Mouse (Mus musculus) CD4-positive, CD25-positive, alpha-beta regulatory T cell, adult 2 months (primary cell): ENCODE data around the gene Gjb5.

Source experiments
- DNase-seq: peaks from one replicate; pipeline ENCODE4 v3.0.0-alpha.2; 2012; ENCODE audit warnings: low read depth, low spot score

Gjb5 gene

DNA sequence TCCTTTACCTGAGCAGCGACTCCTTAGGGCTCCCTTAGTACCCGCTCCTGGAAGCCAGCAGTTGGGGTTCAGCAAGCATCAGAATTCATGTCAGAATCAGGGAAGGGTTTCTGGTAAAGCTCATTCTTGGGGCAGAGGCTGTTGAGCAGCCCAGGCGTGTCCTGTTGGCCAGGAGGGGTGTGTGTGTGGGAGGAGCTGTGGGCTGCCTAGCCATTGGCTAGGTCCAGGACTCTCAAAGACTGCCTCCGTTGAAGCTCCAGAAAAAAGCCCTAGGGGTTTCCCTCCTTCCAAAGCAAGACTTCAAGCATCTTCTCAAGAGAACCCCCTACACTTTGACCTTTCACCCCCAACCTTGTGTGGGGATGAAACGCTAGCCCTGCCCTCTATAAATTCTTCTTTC is at the start of gene Gjb5:
TSS of gene Gjb5 (minus strand) at position 164 of the 400 bp plus-strand sequence.
- no peak for DNase-seq

DNA sequence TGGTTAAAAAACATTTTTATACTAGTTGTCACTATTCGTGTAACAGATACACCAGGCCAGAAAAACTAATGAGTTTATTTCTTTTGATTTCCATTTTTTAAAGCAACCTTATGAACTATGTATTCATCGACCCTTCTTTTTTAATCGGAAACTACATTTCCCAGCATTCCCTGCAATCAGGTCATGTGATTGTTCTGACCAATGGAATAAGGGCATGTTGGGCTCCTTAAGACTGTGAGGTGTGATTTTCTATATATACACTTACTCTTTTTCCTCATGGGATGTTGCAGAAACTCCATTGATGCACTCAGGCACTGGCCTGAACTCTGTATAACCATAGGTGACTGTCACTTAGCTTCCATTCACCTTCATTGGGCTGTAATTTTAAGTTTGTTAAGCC is 44.6 kb upstream of the Gjb5 start:
- DNase-seq = no peak

DNA sequence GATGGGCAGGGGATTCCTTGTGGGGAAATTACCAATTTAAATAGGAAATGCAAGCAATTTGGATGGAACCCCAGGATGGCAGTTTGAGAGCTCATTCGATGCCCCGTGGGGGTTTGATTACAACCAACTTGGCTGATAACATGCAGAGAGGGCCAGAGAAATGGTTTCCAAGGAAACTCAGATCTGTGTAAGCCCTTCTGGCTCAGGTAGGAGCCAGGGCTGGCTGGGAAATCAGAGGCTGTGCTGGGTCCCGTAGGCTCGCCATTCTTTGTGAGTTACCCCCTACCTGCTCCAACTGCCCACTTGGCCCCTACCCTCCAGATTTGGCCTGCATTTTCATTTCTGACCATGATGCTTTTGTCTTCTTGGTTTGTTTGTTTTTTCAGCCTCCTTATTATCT is 44.2 kb upstream of the Gjb5 start:
- no peak for DNase-seq

DNA sequence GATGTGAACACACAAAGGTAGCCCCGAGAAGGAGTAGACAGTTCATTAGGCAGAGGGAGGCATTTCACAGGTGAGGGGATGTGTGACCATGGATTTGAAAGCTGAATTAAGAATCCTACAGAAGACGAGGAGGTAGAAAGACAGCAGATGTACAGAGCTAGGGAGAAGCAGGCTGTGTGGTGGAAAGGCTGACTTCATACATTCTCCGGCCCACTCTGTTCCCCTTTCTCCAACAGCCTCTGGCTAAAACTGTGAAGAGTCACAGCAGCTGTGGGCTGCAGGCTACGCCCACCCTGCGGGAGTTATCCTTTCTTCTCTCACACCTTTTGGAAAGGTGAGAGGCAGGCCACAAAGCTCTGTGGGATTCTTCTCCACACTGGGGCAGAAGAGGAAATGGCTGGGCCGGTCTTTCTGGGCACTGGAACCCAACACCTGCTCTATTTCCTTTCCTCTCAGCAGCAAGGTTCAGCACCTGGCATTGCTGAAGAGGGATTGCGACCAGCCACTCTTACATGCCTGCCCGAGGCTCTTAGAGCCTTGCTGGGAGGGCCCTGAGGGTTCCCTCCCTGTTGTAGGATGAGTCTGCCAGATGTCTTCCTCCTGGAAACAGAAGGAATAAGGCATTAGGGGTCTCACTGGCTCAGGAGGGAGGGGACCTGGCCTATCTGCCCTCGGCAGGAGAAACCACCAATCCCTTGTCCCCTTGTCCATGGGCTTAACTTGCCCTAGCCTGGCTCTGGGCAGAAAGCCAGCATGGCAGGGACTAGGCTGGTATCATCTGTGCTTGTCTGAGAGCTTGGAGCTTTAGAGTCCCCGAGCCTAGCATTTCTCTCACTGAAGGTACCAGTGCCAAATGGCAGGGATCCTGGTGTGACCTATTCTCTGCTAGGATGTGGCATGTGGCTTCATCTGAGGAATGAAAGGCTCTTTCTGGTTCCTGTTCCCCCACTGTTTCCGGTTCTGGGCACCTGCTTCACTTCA is 42.5 kb upstream of the Gjb5 start:
- DNase-seq = no peak

DNA sequence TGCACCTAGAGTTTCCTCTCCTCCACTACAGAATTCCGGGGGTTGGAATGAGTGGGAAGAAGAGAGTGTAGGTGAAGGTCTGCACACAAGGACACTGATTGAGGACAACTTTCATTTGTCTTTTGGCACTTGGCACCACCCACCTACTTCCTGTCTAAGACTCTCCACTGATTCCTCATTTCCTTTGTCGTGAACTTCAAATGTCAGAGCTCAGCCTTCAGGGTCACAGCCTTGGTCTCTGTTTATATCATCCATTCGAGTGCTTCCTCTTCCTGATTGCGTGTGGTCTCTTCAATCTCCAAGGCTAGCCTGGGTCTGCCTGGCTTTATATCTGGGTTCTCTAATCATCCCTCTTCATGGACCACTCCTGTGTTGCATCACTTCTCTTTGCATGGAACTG is 37.6 kb upstream of the Gjb5 start:
- no peak for DNase-seq

DNA sequence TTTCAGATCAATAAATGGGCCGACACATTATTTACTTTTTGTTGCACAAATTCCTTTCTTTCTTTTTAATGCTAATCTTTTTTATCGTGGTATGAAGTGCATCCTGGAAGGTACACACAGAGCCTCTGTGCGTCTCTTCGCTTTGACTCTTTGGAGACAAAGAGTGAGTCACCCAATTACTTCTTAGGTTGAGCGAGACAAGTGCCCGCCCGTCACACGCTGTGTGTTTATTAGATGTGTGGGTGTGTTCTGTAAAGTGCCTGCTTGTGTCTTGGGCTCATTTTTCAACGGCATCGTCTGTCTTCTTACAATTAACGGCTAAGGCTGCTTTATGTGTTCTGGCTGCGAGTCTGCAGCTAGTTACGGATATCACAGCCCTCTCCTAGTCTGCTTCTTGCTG is 31.7 kb upstream of the Gjb5 start:
- no peak for DNase-seq

DNA sequence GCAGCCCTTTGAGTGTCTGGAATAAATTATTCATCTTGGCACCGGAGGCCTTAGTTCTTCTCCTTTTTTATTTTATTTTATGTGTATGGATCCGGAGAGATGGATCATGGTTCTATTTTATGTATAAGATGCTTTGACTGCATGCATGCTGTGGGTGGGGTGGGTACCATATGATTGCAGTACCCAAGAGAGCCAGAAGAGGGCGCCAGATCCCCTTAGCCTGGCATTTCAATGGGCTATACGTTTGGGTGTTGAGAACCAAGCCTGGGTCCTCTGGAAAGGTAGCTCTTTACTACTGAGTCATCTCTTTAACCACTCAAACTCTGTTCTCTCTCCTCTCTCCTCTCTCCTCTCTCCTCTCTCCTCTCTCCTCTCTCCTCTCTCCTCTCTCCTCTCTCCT is 19.4 kb upstream of the Gjb5 start:
- DNase-seq = peak; percentile 26

DNA sequence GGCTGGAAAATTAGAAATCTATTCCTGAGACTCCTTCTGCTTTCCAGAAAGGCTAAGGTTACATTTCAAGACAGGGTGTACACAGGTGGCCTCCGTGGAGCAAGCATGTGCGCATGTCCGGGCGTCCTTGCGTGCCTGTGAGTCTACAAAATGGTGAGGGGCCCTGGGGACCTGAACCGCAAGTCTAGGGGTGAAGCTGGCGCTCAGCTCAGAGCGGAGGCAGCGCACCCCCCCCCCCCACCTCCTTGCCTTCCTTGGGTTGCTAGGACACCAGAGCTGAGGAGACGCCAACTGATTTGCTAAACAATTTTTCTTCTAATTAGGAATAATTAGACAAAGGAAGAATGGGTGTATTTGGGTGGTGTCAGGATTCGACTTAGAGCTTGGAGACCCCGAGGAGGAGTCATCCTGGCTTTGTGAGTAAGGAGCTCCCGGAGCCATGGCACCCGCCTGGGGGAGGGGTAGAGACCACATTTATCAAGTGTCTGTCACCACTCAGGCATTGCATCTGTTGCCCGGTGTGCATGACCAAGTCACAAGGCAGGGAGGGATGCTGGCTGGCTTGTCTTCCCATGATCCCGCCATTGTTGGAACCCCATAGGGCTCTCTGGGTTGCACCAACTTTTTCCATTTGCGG is 17.7 kb upstream of the Gjb5 start:
- DNase-seq = no peak

DNA sequence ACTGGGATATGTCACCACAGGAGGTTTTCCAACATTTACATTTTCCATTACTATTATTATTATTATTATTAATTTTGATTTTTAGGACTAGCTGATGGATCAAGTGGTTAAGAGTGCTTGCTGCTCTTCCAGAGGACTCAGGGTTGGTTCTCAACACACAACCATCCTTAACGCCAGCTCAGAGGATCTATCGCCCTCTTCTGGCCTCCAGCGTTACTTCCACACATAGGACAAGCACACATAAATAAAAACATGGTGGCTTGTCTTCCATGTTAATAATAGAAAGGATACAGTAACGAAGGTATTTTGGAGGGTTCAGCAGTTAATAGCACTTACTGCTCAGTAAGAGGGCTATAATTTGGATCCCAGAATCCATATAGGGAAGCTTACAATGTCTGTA is 16.7 kb upstream of the Gjb5 start:
- no peak for DNase-seq

DNA sequence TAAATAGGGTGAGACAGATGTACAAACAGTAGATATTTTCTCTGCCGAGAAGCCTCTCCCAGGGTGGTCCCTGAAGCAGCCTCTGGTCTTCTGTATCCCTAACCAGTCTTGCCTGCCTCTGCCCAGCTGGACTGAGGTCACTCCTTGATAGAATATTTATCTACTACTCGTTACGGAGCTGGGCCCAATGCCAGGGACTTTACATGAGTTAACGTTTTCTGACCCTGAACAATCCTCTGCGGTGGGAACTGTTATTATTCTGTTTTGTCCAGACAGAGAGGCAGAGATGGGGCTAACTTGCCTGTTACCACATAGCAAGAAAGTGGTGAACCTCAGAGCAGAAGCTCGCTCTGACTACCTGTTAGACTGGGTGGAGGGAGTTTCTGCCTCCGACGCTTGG is 15.5 kb upstream of the Gjb5 start:
- DNase-seq = no peak

DNA sequence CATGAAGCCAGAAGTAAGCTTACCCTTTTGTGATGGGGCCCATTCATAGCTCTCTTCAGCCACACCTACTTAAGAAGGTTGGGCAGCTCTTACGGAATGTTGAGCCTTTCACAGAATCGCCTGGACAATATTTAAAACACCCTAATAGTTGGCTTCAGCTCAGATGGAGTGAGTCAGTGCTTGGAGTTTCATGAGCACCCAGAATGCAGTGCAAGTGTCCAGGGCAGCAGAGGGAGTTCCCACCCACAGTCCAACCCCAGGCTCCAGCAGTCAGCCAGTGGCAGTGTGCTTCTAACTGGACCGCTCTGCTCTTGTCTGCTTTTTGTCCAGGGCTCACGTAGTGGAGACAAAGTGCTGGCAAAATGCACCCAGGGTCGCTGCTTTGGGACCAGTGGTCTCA is 13.6 kb upstream of the Gjb5 start:
- DNase-seq = no peak

DNA sequence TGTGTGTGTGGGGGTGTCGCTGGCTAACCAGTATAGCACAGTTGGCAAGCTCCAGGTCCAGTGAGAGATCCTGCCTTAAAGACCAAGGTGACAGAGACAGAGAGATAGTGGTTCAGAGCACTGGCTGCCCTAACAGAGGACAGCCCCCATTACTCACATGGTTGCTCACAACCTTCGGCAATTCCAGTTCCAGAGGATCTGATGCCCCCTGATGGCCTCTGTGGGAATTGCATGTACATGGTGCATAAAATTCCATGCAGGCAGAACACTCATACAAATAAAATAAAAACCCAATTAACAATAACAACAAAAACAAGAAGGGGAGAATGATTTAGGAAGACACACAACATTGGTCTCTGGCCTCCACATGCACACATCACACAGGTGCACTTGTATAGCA is 12.5 kb upstream of the Gjb5 start:
- DNase-seq = peak; percentile 8

DNA sequence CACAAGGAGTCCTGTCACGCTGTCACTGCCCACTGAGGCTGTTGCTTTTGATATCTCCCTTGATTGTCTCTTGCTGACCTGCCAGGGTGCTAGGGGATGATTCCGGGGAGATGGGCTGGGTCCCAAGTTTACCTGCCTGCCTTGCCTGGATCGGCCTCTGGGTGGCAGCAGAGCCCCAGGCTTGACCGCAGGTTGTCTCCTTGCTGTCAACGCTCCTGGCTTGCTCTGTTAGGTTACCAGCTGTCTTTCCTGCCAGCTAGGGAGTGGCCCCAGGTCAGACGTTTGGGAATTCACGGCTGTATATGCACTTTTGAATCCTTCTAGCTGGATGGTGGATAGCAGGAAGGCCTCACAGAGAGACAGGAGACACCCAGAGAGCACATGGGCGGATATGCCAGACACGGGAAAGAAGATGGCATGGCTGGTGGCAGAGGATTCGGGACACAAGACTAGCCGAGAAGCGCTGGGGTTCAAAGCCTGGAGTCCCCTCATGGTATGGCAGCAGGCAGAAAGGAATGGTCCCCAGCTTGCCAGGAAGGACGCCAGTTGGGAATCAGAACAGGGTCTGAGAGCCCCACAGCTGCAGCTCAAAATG is 10.5 kb upstream of the Gjb5 start:
- DNase-seq = peak; percentile 45

DNA sequence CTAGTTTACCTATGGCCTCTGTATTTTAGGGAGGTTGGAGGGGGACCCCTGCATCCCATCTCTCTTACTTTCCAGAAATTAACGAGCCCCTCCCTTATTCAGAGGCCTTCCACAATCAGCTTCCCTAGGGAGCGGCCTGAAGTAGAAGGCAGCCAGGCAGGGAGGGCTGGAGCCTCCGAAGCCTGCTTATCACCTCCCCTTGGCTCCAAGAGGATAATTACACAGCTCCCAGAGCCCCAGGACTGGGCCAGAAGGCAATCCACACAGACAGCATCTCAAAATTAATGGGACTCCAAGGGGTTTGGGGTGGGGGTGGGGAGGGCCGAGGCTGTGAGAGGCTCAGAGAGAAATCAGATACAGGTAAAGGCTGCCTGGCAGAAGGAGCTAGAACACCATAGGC is 7.9 kb upstream of the Gjb5 start:
- no peak for DNase-seq

DNA sequence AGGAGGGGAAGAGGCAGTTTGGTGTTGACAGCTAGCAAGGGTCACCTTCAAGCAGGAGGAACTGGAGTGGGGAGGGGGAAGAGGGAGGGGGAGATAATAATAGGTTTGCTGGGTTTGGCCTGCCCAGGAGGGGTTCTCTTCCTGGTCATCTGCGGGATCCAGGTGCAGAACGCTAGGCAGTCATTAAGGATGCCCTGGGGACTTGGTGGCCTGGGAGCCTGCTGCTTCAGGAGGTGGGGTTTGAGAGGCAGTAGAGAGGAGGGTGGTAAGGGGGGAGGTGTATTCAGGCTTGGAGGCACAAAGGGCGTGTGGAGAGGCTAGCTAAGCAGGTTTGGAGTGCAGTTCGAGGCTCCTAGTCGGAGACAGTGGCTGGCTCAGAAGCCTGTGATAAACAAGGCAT is 7.5 kb upstream of the Gjb5 start:
- DNase-seq = no peak

DNA sequence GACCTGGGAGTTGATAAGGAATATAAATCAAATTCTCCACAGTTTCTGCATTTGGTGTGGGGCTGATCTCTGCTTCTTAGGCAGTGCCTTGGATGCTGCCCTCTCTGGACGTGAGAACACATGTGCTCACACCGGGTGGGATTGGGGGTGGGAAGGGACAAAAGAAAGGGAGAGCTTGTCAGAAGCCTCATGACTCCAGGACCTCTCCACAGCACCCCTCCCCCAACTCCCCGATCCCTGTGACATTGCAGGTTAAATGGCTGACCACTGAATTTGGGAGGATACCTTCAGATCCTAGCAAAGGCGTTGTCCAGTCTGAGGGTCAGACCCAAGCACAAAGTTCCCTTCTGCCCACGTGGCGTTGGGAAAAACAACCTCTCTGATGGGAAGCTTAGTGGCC is 6.5 kb upstream of the Gjb5 start:
- no peak for DNase-seq

DNA sequence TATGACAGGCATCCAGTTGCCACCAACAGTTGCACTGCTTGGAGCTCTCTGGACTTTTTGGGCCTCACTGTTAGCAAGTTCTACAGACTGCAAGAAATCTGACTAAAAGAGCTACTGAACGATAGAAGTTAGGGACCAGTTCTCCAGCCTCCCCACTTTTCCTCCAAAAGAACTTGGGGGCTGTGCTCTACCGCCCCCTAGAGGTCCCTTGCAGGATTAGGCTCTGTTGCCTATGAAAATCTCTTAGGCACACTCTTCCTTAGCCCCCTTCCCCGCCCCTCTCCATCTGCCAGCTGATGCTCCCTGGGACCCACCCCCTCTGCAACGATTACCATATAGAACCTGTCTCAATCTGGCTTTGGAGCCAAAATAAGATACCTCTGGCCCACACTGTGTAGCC is 5.3 kb upstream of the Gjb5 start:
- DNase-seq = peak; percentile 17

DNA sequence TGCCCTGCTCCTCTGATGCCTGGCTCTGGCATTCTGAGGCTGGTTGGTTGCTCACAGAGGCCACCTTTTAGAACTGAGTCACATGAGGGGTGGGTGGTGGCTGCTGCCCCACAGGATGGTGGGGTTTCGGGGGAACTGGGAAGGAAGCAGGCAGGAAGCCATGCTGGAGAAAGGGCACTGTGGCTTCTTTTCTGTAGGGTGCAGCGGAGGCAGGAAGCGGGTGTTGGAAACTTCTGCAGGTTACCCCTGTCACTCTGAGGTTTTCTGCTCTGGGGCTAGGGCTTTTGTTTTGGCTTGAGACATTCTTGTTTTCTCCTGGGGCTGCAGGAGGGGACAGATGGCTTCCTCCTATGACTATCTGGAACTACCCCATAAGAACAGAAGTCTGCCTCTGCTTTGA is 4.5 kb upstream of the Gjb5 start:
- DNase-seq = no peak

DNA sequence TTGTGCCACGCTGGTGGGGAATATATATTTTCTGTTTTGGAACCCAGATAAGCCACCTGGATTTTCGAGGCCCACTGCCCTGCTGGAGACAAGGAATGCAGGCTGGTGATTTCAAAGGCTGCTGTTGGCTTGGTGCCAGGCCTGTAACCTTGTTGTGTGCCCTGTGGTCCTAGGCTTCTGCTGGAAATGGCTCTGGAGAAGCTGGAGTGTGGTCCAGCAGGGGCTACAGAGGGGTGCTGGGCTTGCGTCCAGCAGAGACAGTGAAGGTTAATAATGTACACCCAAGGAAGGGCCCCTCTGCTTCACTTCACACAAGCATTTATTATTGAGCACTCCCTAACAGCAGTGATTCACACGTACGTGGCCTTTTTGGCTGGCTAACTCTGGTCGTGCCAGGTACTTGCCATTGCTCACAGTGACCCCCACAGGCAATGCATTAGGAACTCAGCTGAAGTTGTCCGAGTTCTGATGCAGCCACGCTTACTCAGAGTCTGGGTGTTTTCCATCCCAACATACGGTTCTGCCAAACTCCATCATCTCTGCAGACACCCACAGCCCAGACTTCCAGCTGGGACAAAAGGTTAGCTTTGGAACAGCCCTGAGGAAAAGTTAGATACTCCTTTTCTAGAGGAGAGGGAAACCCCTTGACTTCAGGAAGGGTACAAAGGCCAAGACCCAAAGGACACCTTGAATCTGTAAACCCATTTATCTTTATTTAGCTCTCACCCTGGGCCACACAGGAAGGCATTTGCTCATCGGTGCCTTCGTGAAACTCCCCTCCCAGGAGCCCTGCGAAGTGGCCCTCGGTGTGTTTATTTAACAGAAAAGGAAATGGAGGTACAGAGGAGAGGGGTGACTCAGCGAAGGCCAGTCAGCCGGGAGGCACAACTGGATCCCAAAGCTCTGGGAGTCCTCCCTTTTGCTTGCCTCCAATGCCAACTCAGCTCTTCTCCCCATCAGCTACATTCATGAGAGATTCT is 3.2 kb downstream of the Gjb5 start:
- no peak for DNase-seq

DNA sequence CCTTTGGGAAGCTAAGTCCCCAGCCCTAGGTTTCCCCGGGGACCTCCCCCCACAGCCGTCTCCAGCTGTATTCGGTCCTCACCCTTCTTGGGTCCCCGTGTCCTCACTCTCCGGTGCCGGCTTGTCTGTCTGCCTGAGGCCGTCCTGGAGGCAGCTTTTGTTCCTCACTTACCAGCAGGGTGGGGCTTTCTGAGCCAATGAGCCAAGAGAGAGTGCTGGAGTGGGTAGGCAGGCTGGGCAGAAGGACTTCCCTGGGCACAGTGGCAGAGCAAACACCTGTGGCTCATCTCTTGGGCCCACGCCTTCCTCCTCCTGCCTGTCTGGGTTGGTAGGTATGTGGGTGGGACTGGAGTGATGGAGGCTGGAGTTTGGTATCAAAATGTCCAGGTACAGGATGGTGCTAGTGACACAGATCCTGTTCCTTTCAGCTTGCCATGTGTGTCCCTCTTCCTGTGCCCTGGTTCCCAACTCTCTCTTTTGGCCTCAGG is 4.0 kb downstream of the Gjb5 start, which contains the start of gene Gjb4:
TSS of gene Gjb4 (minus strand) at position 131 of the 488 bp plus-strand sequence.
- no peak for DNase-seq

DNA sequence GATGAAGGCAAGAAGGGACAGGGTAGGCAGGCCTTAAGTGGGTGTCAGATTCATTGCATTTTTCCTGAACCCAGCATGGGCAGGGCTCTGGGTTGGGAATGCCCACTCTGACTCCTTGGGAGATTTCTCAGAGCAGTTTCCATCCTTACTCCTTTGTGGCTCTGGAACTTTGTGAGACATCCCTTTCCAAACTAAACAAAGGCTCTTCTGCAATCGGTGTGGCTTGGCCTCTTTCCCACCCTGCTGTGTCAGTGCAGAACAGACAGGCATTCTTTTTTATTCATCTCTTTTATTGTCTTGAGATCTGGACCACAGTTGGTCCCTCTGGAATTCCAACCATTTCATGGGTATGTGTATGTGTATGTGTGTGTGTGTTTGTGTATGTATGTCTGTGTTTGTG is 5.4 kb downstream of the Gjb5 start:
- no peak for DNase-seq
